22 mouse cellular contexts compared by ENCODE assay signal in genomic region chr6:127641077-127641801, GRCm38 (mm10).
DNase-seq lines count a peak whose midpoint lies in the region; ATAC-seq and TF ChIP-seq lines count a peak whose summit lies in the region.
"Had no signal": no experiment of that assay in that cellular context is flagged by ENCODE, and none has a peak within 500 bp of the region (broad histone marks: within the 10 kb centered on the region; RNA-seq: fewer than 3 reads in every experiment).

No protein-coding gene starts in this region.

- no peak for TF ChIP-seq CTCF in lung, postnatal 0 days (IDR thresholded peaks at IDR 0.05)

- 33% methylated on average over 8 of the region's 8 CpGs for WGBS in lung, postnatal 0 days
- 39% methylated on average over 8 of the region's 8 CpGs for whole genome bisulfite sequencing in large intestine, adult 2 months

- no peak for TF ChIP-seq EP300 in lung, postnatal 0 days (IDR thresholded peaks at IDR 0.05)

- no peak overlapping the region for H3K4me2 ChIP-seq in lung, postnatal 0 days (replicated peaks; ENCODE audit: low read depth, low read length)
- H3K4me2 ChIP-seq: embryonic facial prominence, embryonic 13.5 days; heart, embryonic 15.5 days had no signal

- DNase-seq in heart, adult 9 months (ENCODE audit: low spot score in 2 of 2) = peak; percentile 9 to 14
- DNase-seq in heart, postnatal 10 days = no peak
- peak; percentile 14 for DNase-seq in lung, postnatal 0 days (ENCODE audit: low spot score)
- DNase-seq in lung, postnatal 4 days = no peak
- DNase-seq in 3T3-L1 (ENCODE audit: low read depth, low spot score) = peak; percentile 54
- DNase-seq in large intestine, adult 2 months (ENCODE audit: low read depth, low spot score) = peak; percentile 8
- no peak for DNase-seq in cerebellum, postnatal 10 days
- DNase-seq: cerebellum, adult 9-11 months; forebrain, postnatal 0 days; gastrocnemius, adult 2 months; kidney, adult 9 months; kidney, postnatal 25 days; left cerebral cortex, postnatal 4 days; liver, postnatal 0 days; midbrain, embryonic 14.5 days; thymus, adult 18-20 months had no signal

- H3K9me3 ChIP-seq in lung, postnatal 0 days (ENCODE audit: low read length) = no peaks in the 10 kb centered on the region
- H3K9me3 ChIP-seq: embryonic facial prominence, embryonic 13.5 days; forebrain, embryonic 10.5 days; heart, embryonic 15.5 days had no signal

- no peaks in the 10 kb centered on the region for H3K36me3 ChIP-seq in lung, postnatal 0 days (ENCODE audit: insufficient read depth, low read length)
- H3K36me3 ChIP-seq: embryonic facial prominence, embryonic 13.5 days; forebrain, embryonic 10.5 days; heart, embryonic 15.5 days had no signal

- no peak overlapping the region for H3K27ac ChIP-seq in lung, postnatal 0 days (ENCODE audit: low read length)
- H3K27ac ChIP-seq: embryonic facial prominence, embryonic 13.5 days; forebrain, embryonic 10.5 days; gastrocnemius, adult 2 months; heart, embryonic 15.5 days had no signal

- H3K4me1 ChIP-seq in lung, postnatal 0 days (ENCODE audit: insufficient read depth, low read depth, low read length) = no peaks in the 10 kb centered on the region
- H3K4me1 ChIP-seq: embryonic facial prominence, embryonic 13.5 days had no signal

- no peak for ATAC-seq in lung, postnatal 0 days
- ATAC-seq: forebrain, postnatal 0 days; inflammation-experienced regulatory T-cells, adult 6 months; liver, postnatal 0 days had no signal

- no peak overlapping the region for H3K4me3 ChIP-seq in lung, postnatal 0 days (ENCODE audit: low read depth, low read length)
- H3K4me3 ChIP-seq: embryonic facial prominence, embryonic 13.5 days; forebrain, embryonic 10.5 days; gastrocnemius, adult 2 months; heart, embryonic 15.5 days; left cerebral cortex, adult 2 months; myocyte had no signal

- H3K9ac ChIP-seq in lung, postnatal 0 days (replicated peaks; ENCODE audit: low read depth) = no peak overlapping the region
- H3K9ac ChIP-seq: embryonic facial prominence, embryonic 13.5 days; forebrain, postnatal 0 days; heart, embryonic 15.5 days; liver, postnatal 0 days had no signal

- intact Hi-C loops in heart, postnatal 10 days (cut with DNase I) = no loop called here

- H3K27me3 ChIP-seq in lung, postnatal 0 days (replicated peaks; ENCODE audit: insufficient read depth, low read length) = no peaks in the 10 kb centered on the region
- H3K27me3 ChIP-seq: embryonic facial prominence, embryonic 13.5 days; heart, embryonic 15.5 days had no signal

Comparison
In these comparisons a context has a peak if more than half of its experiments do, and no peak if none do; other contexts are left out.
1. DNase-seq: peak in heart, adult 9 months (2 of 2), lung, postnatal 0 days (single experiment), 3T3-L1 (single experiment) and large intestine, adult 2 months (single experiment); none in heart, postnatal 10 days (0 of 2), lung, postnatal 4 days (0 of 2) and cerebellum, postnatal 10 days (0 of 2).